Mouse (Mus musculus) stomach, postnatal 0 days (tissue): ENCODE data around the gene Ttn. TPM values are rescaled to one million over a fixed set of nuclear protein-coding genes. Genes with fewer than 3 reads are reported as not detected.

Source experiments
- ATAC-seq: fragments of 200-750 bp; cut with Nextera tagmentation; 2 replicates; pipeline ENCODE4 v1.8.0; 2017; ENCODE audit not compliant: low FRiP score, low TSS enrichment
- DNase-seq: peaks from one replicate; pipeline ENCODE4 v3.0.0-alpha.2; 2016; ENCODE audit warnings: low spot score
- H3K27ac ChIP-seq: fragments of 300-500 bp; sonication (generic); replicated peaks from 2 replicates; pipeline ENCODE4 v1.5.1; 2014; ENCODE audit warnings: mild to moderate bottlenecking, control low read depth
- H3K27me3 ChIP-seq: fragments of 300-500 bp; sonication (generic); 2 replicates; pipeline ENCODE4 v1.6.1; 2014; ENCODE audit warnings: low read length; ENCODE audit not compliant: control insufficient read depth, insufficient read depth
- H3K36me3 ChIP-seq: fragments of 300-500 bp; sonication (generic); 2 replicates; pipeline ENCODE4 v1.6.1; 2014; ENCODE audit warnings: low read length, mixed read lengths; ENCODE audit not compliant: control insufficient read depth, insufficient read depth
- H3K4me1 ChIP-seq: fragments of 300-500 bp; sonication (generic); replicated peaks from 2 replicates; pipeline ENCODE4 v1.6.1; 2014; ENCODE audit warnings: antibody characterized with exemption; ENCODE audit not compliant: control insufficient read depth, insufficient read depth
- H3K4me2 ChIP-seq: fragments of 300-500 bp; sonication (generic); replicated peaks from 2 replicates; pipeline ENCODE4 v1.6.1; 2014; ENCODE audit warnings: low read depth, mild to moderate bottlenecking, control low read depth, moderate library complexity
- H3K4me3 ChIP-seq: fragments of 300-500 bp; sonication (generic); 2 replicates; pipeline ENCODE4 v1.5.1; 2014; ENCODE audit warnings: low read depth, low read length, control low read depth
- H3K9ac ChIP-seq: fragments of 300-500 bp; sonication (generic); 2 replicates; pipeline ENCODE4 v1.6.1; 2014; ENCODE audit warnings: mild to moderate bottlenecking, low read length, control low read depth, mixed read lengths
- H3K9me3 ChIP-seq: fragments of 300-500 bp; sonication (generic); 2 replicates; pipeline ENCODE4 v1.6.1; 2016; ENCODE audit warnings: low read length; ENCODE audit not compliant: control insufficient read depth
- CTCF ChIP-seq: IDR thresholded peaks from 2 replicates; pipeline ENCODE4 v1.5.1; 2016; ENCODE audit warnings: antibody characterized with exemption, low read depth, mild to moderate bottlenecking, moderate library complexity
- EP300 ChIP-seq: optimal IDR thresholded peaks from 2 replicates; pipeline ENCODE3; 2016; ENCODE audit warnings: antibody characterized with exemption
- WGBS: fragments of 180-500 bp; shearing (Covaris S2); extraction: QIAGEN DNeasy Blood & Tissue Kit; methylation state at CpG from one replicate; pipeline ENCODE4 v1.1.7; 2014; 5-methylcytosine and 5-hydroxymethylcytosine counted together
- polyA plus RNA-seq: library from polyadenylated mRNA; unstranded; fragments of >200 nt; fragmentation: Nextera tagmentation; extraction: Ambion mirVana; gene quantifications from 2 replicates; pipeline ENCODE4 v1.2.1, GENCODE M21; 2015

Gene Ttn
- polyA plus RNA-seq, 1 experiment from 2014 or later = 0.70 TPM

DNA sequence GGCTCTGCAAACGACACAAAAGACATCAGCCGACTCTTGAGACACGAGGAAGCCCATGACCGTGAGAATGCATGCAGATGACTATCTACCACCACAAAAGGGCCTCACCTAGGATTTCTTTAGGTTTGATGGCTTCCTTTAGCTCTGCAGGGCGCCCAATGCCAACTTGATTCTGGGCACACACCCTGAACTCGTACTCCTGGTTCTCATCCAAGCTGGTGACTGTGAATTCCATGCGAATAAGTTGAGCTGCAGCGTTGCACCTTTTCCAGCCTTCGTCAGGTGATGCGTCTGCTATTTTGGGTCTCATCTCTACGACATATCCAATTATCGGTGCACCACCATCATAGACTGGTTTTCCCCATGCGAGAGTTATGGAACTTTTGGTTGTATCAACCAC, 217.8 kb downstream of the Ttn start:
- Histone ChIP-seq H3K27ac (no peak overlapping the region), H3K9me3 (no peaks in the 10 kb centered on the region), H3K4me3 (no peak overlapping the region), H3K9ac (no peak overlapping the region), H3K4me2 (no peak overlapping the region), H3K36me3 (no peaks in the 10 kb centered on the region), H3K4me1 (no peaks in the 10 kb centered on the region), H3K27me3 (no peaks in the 10 kb centered on the region)
- no peak for TF ChIP-seq CTCF
- no peak for TF ChIP-seq EP300
- ATAC-seq (no peak), DNase-seq (peak; percentile 6)
- WGBS = 91% methylated on average over 13 of the region's 13 CpGs

DNA sequence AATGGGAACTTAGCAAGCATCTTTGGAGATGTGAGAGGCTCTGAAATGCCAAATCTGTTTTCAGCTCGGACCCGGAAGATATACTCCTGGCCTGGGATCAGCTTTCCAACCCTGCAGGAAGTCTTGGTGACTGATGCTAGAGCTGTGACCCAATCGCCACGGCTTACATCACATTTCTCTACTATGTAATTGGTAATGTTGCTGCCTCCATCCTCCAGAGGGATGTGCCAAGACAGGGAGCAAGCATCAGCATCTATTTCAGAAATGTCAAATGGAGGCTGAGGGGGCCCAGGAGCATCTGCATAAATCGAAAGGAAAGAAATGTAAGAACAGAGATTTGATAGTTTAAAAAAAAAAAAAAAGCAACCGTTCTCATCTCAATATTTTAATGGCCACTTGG, 220.2 kb downstream of the Ttn start:
- Histone ChIP-seq H3K4me2 (no peak overlapping the region), H3K4me3 (no peak overlapping the region), H3K36me3 (no peaks in the 10 kb centered on the region), H3K9me3 (no peaks in the 10 kb centered on the region), H3K9ac (no peak overlapping the region), H3K27me3 (no peaks in the 10 kb centered on the region), H3K27ac (no peak overlapping the region), H3K4me1 (no peaks in the 10 kb centered on the region)
- 90% methylated on average over 6 of the region's 6 CpGs for WGBS
- ATAC-seq (no peak), DNase-seq (peak; percentile 4)
- TF ChIP-seq CTCF (no peak), EP300 (no peak)

DNA sequence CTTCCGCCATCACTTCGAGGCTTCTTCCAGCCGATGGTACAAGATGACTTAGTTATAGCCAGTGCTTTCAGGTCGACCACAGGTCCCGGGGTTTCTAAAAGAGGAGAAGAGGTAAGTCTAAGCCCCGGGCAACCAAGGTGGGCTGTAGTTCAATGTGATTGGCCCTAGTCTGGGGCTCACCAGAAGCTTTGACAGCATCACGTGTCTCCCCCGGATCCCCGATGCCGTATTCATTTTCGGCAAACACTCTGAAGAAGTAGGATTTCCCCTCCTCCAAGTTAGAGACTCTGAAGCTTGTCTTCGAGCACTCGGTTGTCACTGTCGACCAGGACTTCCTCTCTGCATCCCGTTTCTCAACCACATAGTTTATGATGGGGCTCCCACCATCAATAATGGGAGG, 225.9 kb downstream of the Ttn start:
- H3K9me3 ChIP-seq = no peaks in the 10 kb centered on the region
- H3K27me3 ChIP-seq = no peaks in the 10 kb centered on the region
- H3K4me3 ChIP-seq = no peak overlapping the region
- WGBS = 90% methylated on average over 15 of the region's 15 CpGs
- DNase-seq (peak; percentile 7), ATAC-seq (no peak)
- H3K4me2 ChIP-seq = no peak overlapping the region
- no peaks in the 10 kb centered on the region for H3K36me3 ChIP-seq
- no peaks in the 10 kb centered on the region for H3K4me1 ChIP-seq
- no peak overlapping the region for H3K27ac ChIP-seq
- TF ChIP-seq EP300 = no peak
- no peak for TF ChIP-seq CTCF
- no peak overlapping the region for H3K9ac ChIP-seq

DNA sequence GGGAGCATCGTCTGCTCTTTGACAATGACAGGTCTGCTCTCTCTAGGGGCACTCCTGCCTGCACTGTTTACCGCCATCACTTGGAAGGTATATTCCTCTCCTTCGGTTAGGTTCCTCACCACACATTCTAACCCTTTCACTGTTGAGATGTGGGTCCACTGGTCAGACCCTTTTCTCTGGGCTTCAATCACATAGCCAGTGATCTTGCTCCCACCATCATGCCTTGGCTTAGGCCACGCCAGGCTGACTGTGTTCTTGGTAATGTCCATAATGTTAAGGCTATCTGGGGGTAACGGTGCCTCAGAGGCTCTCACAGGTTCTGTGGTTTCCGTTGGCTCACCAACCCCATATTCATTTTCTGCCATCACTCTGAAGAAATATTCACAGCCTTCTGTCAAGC, 230.4 kb downstream of the Ttn start:
- 92% methylated on average over 6 of the region's 6 CpGs for WGBS

DNA sequence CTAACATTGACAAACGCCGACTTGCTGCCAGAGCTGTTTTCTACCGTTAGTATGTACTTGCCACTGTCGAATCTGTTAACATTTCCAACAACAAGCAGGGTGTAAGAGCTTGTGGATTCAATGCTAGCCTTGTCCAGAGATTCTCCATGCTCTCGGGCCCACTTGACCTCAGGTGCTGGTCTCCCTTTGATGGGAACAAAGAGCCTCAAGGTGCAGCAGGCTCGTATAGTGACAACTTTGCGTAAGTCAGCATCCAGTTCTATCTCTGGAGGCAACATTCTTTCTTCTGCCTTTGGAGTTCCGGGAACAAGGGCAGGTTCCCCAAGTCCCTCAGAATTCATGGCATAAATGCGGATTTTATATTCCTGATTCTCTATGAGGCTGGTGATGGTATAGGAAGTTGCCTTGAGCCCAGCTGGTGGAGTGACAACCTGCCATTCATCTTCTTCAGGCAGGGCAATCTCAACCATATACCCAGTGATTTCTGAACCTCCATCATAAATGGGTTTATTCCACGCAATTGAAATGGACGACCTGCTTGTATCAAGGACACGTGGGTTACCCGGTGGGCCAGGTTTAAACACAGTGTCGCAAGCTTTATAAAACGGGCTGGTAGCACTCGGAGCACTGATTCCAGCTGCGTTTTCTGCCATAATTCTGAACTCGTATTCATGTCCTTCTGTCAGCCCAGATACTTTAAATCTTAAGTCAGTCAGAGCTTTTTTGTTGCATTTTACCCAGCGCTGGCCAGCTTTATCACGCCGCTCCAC, 232.8 kb downstream of the Ttn start:
- DNase-seq = no peak
- 90% methylated on average over 21 of the region's 21 CpGs for WGBS
- TF ChIP-seq EP300 (no peak), CTCF (no peak)

More for the DNA sequence above, 230.4 kb downstream of the Ttn start:
- TF ChIP-seq CTCF (no peak), EP300 (no peak)
- H3K27ac ChIP-seq = no peak overlapping the region
- DNase-seq (no peak), ATAC-seq (no peak)
- H3K4me2 ChIP-seq = no peak overlapping the region
- H3K9ac ChIP-seq = no peak overlapping the region
- no peak overlapping the region for H3K4me3 ChIP-seq
- no peaks in the 10 kb centered on the region for H3K27me3 ChIP-seq
- no peaks in the 10 kb centered on the region for H3K9me3 ChIP-seq
- no peaks in the 10 kb centered on the region for H3K4me1 ChIP-seq
- H3K36me3 ChIP-seq = no peaks in the 10 kb centered on the region

DNA sequence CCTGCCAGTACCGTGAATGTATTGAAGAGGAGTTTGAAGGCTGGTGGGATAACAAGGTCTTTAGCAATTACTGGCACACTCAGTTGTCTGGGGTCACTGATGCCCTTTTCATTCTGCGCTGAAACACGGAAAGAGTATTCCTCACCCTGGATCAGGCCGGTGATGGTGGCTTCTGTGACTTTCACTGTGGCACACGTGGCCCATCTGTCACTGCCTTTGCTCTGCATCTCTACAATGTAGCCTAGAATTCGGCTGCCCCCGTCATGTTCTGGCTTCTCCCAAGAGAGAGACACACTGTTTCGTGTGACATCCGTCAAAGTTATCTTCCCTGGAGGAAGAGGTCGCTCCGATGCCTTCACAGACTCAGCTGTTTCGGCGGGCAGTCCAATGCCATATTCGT, 233.7 kb downstream of the Ttn start:
- TF ChIP-seq CTCF = no peak
- TF ChIP-seq EP300 = no peak
- Histone ChIP-seq H3K9ac (no peak overlapping the region), H3K27ac (no peak overlapping the region), H3K4me1 (no peaks in the 10 kb centered on the region), H3K4me3 (no peak overlapping the region), H3K27me3 (no peaks in the 10 kb centered on the region), H3K9me3 (no peaks in the 10 kb centered on the region), H3K36me3 (no peaks in the 10 kb centered on the region), H3K4me2 (no peak overlapping the region)
- ATAC-seq (no peak), DNase-seq (no peak)
- 93% methylated on average over 14 of the region's 14 CpGs for whole genome bisulfite sequencing

More for the DNA sequence above, 232.8 kb downstream of the Ttn start:
- no peak overlapping the region for H3K4me3 ChIP-seq
- no peak for ATAC-seq
- H3K36me3 ChIP-seq = no peaks in the 10 kb centered on the region
- no peak overlapping the region for H3K9ac ChIP-seq
- no peak overlapping the region for H3K4me2 ChIP-seq
- no peaks in the 10 kb centered on the region for H3K9me3 ChIP-seq
- H3K4me1 ChIP-seq = no peaks in the 10 kb centered on the region
- H3K27me3 ChIP-seq = no peaks in the 10 kb centered on the region
- H3K27ac ChIP-seq = no peak overlapping the region
